In genomic region chr4:130297123-130297529, GRCm38 (mm10) we compare ENCODE assay signal across 7 mouse cellular contexts. TPM values are rescaled to one million over a fixed set of nuclear protein-coding genes. Genes with fewer than 3 reads are reported as not detected.
DNase-seq lines count a peak whose midpoint lies in the region; ATAC-seq and TF ChIP-seq lines count a peak whose summit lies in the region.

No protein-coding gene starts in this region.

- TF ChIP-seq CTCF in layer of hippocampus, adult 2 months (conservative IDR thresholded peaks at IDR 0.05), result peak; percentile 80

- no peak overlapping the region for H3K27ac ChIP-seq in layer of hippocampus, adult 2 months

- peak; percentile 73 for ATAC-seq in megakaryocyte-erythroid progenitor cell, adult 5-6 weeks (replicated peaks; ENCODE audit: low FRiP score, low TSS enrichment, poor library complexity, severe bottlenecking)

- DNase-seq in layer of hippocampus, adult 2 months (ENCODE audit: low spot score in 2 of 2), result no peak
- DNase-seq in layer of hippocampus, postnatal 14 days (ENCODE audit: low spot score in 2 of 2), result no peak
- DNase-seq in R1 (ENCODE audit: low read depth, low spot score), result peak; percentile 88
- peak; percentile 54 for DNase-seq in embryo, embryonic 9.5 days (ENCODE audit: extremely low spot score)
- DNase-seq in urinary bladder, postnatal 4 days (ENCODE audit: low spot score in 2 of 2), result no peak
- DNase-seq in lung, adult 18-20 months, result no peak

- no peak overlapping the region for H3K4me3 ChIP-seq in layer of hippocampus, adult 2 months

RNA-seq across cellular contexts. Expression of gene Fabp3, which starts 11.3 kb away (rescaled TPM):
- total RNA-seq in layer of hippocampus, adult 2 months (2021), result 10 to 100 TPM; 88.5 to 92.2 TPM
- total RNA-seq in layer of hippocampus, postnatal 14 days (2021), result 100 to 1,000 TPM; 137 to 138 TPM
- not detected in 2 replicates for total RNA-seq in megakaryocyte-erythroid progenitor cell, adult 5-6 weeks (2014; fragmentation: Nextera tagmentation)
- not detected in 2 replicates for total RNA-seq in megakaryocyte-erythroid progenitor cell, adult 5-6 weeks (2017)

RNA-seq across cellular contexts. Expression of gene Gm10570, which starts 11.3 kb away (rescaled TPM):
- 1 to 10 TPM; 1.3 to 1.6 TPM for total RNA-seq in layer of hippocampus, adult 2 months (2021)
- 1 to 10 TPM; 1.5 to 2.6 TPM for total RNA-seq in layer of hippocampus, postnatal 14 days (2021)
- total RNA-seq in megakaryocyte-erythroid progenitor cell, adult 5-6 weeks (2014; fragmentation: Nextera tagmentation), result not detected in 2 replicates
- total RNA-seq in megakaryocyte-erythroid progenitor cell, adult 5-6 weeks (2017), result not detected in 2 replicates

RNA-seq across cellular contexts. Expression of gene Serinc2, which starts 18.1 kb away (rescaled TPM):
- 10 to 100 TPM; 11.1 to 14.1 TPM for total RNA-seq in layer of hippocampus, adult 2 months (2021)
- 1 to 10 TPM; 7.9 to 9.6 TPM for total RNA-seq in layer of hippocampus, postnatal 14 days (2021)
- total RNA-seq in megakaryocyte-erythroid progenitor cell, adult 5-6 weeks (2014; fragmentation: Nextera tagmentation), result not detected in 2 replicates
- not detected in 2 replicates for total RNA-seq in megakaryocyte-erythroid progenitor cell, adult 5-6 weeks (2017)

Comparison
In these comparisons a context has a peak if more than half of its experiments do, and no peak if none do; other contexts are left out.
1. DNase-seq: peak in R1 (single experiment) and embryo, embryonic 9.5 days (single experiment); none in layer of hippocampus, adult 2 months (0 of 2), layer of hippocampus, postnatal 14 days (0 of 2), urinary bladder, postnatal 4 days (0 of 2) and lung, adult 18-20 months (0 of 2).
2. RNA of gene Fabp3, which starts 11.3 kb away (total RNA-seq): 137 to 138 TPM in layer of hippocampus, postnatal 14 days and 88.5 to 92.2 TPM in layer of hippocampus, adult 2 months; not detected in megakaryocyte-erythroid progenitor cell, adult 5-6 weeks; every median in the first group is over 10 times any median in the second.
3. RNA of gene Serinc2, which starts 18.1 kb away (total RNA-seq): 11.1 to 14.1 TPM in layer of hippocampus, adult 2 months and 7.9 to 9.6 TPM in layer of hippocampus, postnatal 14 days; not detected in megakaryocyte-erythroid progenitor cell, adult 5-6 weeks; every median in the first group is over 4 times any median in the second.